Mouse (Mus musculus): Measurements from ENCODE around the gene Ccdc77. TPM values are rescaled to one million over a fixed set of nuclear protein-coding genes. Genes with fewer than 3 reads are reported as not detected.
"Not testable (repeated sequence)": the region's sequence is repeated elsewhere in the genome, so short reads cannot be mapped to it uniquely, and the experiment has no call there.

The Ccdc77 gene
- total RNA-seq, 2 experiments from 2014 or later: 4.9 to 6.0 TPM

- DNase-seq (ENCODE audit: extremely low spot score in 1 of 2, low spot score in 1 of 2): no peak
Observed at GRCm38 (mm10) chr6:120318303-120318940, 45.8 kb downstream of the Ccdc77 start.

GRCm38 (mm10) chr6:120312443-120312842, 51.7 kb downstream of the Ccdc77 start:
- DNase-seq (ENCODE audit: extremely low spot score in 1 of 2, low spot score in 1 of 2): no peak

- no peak for DNase-seq (ENCODE audit: extremely low spot score in 1 of 2, low spot score in 1 of 2)
Observed at GRCm38 (mm10) chr6:120309787-120310186, 54.4 kb downstream of the Ccdc77 start.

GRCm38 (mm10) chr6:120309338-120309737, 54.8 kb downstream of the Ccdc77 start:
- no peak for DNase-seq (ENCODE audit: extremely low spot score in 1 of 2, low spot score in 1 of 2)

- no peak for DNase-seq (ENCODE audit: extremely low spot score in 1 of 2, low spot score in 1 of 2)
Observed at GRCm38 (mm10) chr6:120306859-120307594, 57.1 kb downstream of the Ccdc77 start.

GRCm38 (mm10) chr6:120302755-120303316, 61.3 kb downstream of the Ccdc77 start:
- DNase-seq (ENCODE audit: extremely low spot score in 1 of 2, low spot score in 1 of 2): peak in 1 of 2 experiments; percentile 9

- DNase-seq (ENCODE audit: extremely low spot score in 1 of 2, low spot score in 1 of 2): peak in 1 of 2 experiments; percentile 37
Observed at GRCm38 (mm10) chr6:120301137-120301536, 63.0 kb downstream of the Ccdc77 start.

- DNase-seq (ENCODE audit: extremely low spot score in 1 of 2, low spot score in 1 of 2): not testable (repeated sequence)
Observed at GRCm38 (mm10) chr6:120296589-120296988, 67.6 kb downstream of the Ccdc77 start.

- peak in 1 of 2 experiments; percentile 12 for DNase-seq (ENCODE audit: extremely low spot score in 1 of 2, low spot score in 1 of 2)
Observed at GRCm38 (mm10) chr6:120294785-120295133, 69.4 kb downstream of the Ccdc77 start.

- DNase-seq (ENCODE audit: extremely low spot score in 1 of 2, low spot score in 1 of 2): peak; percentile 43 to 45
Observed at GRCm38 (mm10) chr6:120294056-120294784, 70.0 kb downstream of the Ccdc77 start, which contains the start of the genes D330020A13Rik and B4galnt3. TSS of gene D330020A13Rik (plus strand) at chr6:120294364. TSS of gene B4galnt3 (minus strand) at chr6:120294559.

- no peak for DNase-seq (ENCODE audit: extremely low spot score in 1 of 2, low spot score in 1 of 2)
Observed at GRCm38 (mm10) chr6:120291396-120292009, 72.7 kb downstream of the Ccdc77 start.

- DNase-seq (ENCODE audit: extremely low spot score in 1 of 2, low spot score in 1 of 2): no peak
Observed at GRCm38 (mm10) chr6:120289430-120289829, 74.7 kb downstream of the Ccdc77 start.

GRCm38 (mm10) chr6:120288541-120288940, 75.6 kb downstream of the Ccdc77 start:
- no peak for DNase-seq (ENCODE audit: extremely low spot score in 1 of 2, low spot score in 1 of 2)

GRCm38 (mm10) chr6:120287279-120287678, 76.9 kb downstream of the Ccdc77 start:
- DNase-seq (ENCODE audit: extremely low spot score in 1 of 2, low spot score in 1 of 2): no peak

- DNase-seq (ENCODE audit: extremely low spot score in 1 of 2, low spot score in 1 of 2): no peak
Observed at GRCm38 (mm10) chr6:120276874-120277449, 87.2 kb downstream of the Ccdc77 start.

- no peak for DNase-seq (ENCODE audit: extremely low spot score in 1 of 2, low spot score in 1 of 2)
Observed at GRCm38 (mm10) chr6:120275301-120275700, 88.9 kb downstream of the Ccdc77 start.

GRCm38 (mm10) chr6:120274887-120275286, 89.3 kb downstream of the Ccdc77 start:
- peak in 1 of 2 experiments; percentile 10 for DNase-seq (ENCODE audit: extremely low spot score in 1 of 2, low spot score in 1 of 2)

Measured in layer of hippocampus, postnatal 25 days (tissue).